Mouse (Mus musculus): ENCODE data around the gene Sardh. TPM values are rescaled to one million over a fixed set of nuclear protein-coding genes. Genes with fewer than 3 reads are reported as not detected.
A peak's percentile ranks its signal among the peaks of the same experiment; 100 is the strongest.

The Sardh gene
- polyA plus RNA-seq, 1 experiment from 2014 or later: 11.9 TPM

DNA sequence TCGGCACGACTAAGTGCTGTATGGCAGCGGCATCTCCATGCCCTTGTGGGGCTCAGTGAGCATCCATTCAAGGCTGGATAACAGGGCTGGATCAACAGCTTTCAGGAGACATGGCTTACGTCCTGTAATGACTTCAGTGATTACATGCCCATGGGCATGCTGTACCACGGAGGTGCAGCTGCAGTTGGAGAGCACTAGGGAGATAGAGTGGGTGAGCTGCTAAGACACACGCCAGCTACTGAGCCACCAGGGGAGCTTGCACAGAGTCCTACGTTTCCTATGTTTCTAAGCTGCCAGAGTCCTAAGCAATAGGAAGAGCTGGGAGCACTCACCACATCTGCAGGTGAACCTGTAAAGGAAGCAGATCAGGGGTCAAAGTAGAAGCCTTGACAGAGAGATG, 30.7 kb upstream of the Sardh start:
- no peak overlapping the region for H3K27ac ChIP-seq (ENCODE audit: low read length)
- H3K4me1 ChIP-seq (ENCODE audit: control insufficient read depth, insufficient read depth, low read length): no peaks in the 10 kb centered on the region
- 93% methylated on average over 7 of the region's 7 CpGs for WGBS

DNA sequence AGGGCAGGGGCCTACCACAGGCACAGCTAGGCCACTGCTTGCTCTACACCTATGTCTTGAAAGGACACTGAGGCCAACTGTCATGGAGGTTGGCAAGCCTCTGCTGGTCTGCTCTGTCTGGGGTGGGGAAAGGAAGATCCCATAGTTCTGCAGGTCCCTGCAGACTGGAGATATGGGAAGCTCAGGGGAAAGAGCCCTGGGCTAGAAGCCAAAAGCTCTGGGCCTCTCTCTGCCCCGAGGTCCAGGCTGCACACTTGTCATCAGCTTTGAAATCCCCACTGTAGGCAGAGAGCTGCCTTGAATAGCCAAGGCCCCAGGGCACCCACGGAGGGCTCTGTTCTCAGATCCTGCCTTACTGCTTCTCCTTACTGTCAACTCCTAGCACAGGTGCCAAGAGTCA, 20.2 kb upstream of the Sardh start:
- no peak for ATAC-seq (ENCODE audit: insufficient number of reproducible peaks, insufficient read depth, low FRiP score, low read depth)
- Histone ChIP-seq H3K4me2 (replicated peaks; ENCODE audit: low read depth, low read length) (no peak overlapping the region), H3K9ac (replicated peaks; ENCODE audit: low read depth, low read length) (no peak overlapping the region), H3K36me3 (ENCODE audit: control insufficient read depth, insufficient read depth, low read length) (peaks cover 63% of the 10 kb centered on the region), H3K27me3 (ENCODE audit: control insufficient read depth, insufficient read depth, low read length) (no peaks in the 10 kb centered on the region), H3K4me3 (ENCODE audit: low read depth, low read length) (no peak overlapping the region), H3K4me1 (ENCODE audit: control insufficient read depth, insufficient read depth, low read length) (no peaks in the 10 kb centered on the region), H3K27ac (ENCODE audit: low read length) (no peak overlapping the region), H3K9me3 (ENCODE audit: control insufficient read depth, low read depth, low read length) (no peaks in the 10 kb centered on the region)
- 89% methylated on average over 2 of the region's 2 CpGs for WGBS

More for the DNA sequence above, 30.7 kb upstream of the Sardh start:
- ATAC-seq (ENCODE audit: insufficient number of reproducible peaks, insufficient read depth, low FRiP score, low read depth): no peak
- Histone ChIP-seq H3K36me3 (ENCODE audit: control insufficient read depth, insufficient read depth, low read length) (peaks cover 31% of the 10 kb centered on the region; the same call in 1 of the 2 replicates), H3K9me3 (ENCODE audit: control insufficient read depth, low read depth, low read length) (no peaks in the 10 kb centered on the region), H3K27me3 (ENCODE audit: control insufficient read depth, insufficient read depth, low read length) (no peaks in the 10 kb centered on the region), H3K4me2 (replicated peaks; ENCODE audit: low read depth, low read length) (no peak overlapping the region), H3K4me3 (ENCODE audit: low read depth, low read length) (no peak overlapping the region), H3K9ac (replicated peaks; ENCODE audit: low read depth, low read length) (no peak overlapping the region)

DNA sequence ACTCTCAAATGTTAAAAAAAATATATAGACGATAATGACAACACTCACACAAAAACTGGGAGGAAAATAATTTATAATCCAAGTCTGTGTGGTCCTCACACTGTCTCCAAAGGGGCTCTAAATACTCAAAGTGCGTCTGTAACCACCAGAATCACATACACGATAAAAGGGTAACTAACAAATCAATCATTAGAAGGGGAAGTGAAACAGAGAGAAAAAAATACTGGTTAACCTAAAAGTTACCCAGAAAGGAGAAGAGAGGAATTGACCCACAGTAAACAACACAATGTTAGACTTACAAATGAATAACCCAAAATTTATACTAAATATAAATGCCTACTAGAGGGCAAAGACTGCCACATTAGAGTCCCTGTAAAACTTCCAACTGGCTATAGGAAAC, 17.7 kb upstream of the Sardh start:
- no peak overlapping the region for H3K4me3 ChIP-seq (ENCODE audit: low read depth, low read length)
- H3K4me2 ChIP-seq (replicated peaks; ENCODE audit: low read depth, low read length): no peak overlapping the region
- 74% methylated on average over 3 of the region's 3 CpGs for WGBS
- no peaks in the 10 kb centered on the region for H3K4me1 ChIP-seq (ENCODE audit: control insufficient read depth, insufficient read depth, low read length)
- no peak for ATAC-seq (ENCODE audit: insufficient number of reproducible peaks, insufficient read depth, low FRiP score, low read depth)
- no peaks in the 10 kb centered on the region for H3K27me3 ChIP-seq (ENCODE audit: control insufficient read depth, insufficient read depth, low read length)
- no peaks in the 10 kb centered on the region for H3K9me3 ChIP-seq (ENCODE audit: control insufficient read depth, low read depth, low read length)
- H3K27ac ChIP-seq (ENCODE audit: low read length): no peak overlapping the region
- no peak overlapping the region for H3K9ac ChIP-seq (replicated peaks; ENCODE audit: low read depth, low read length)
- H3K36me3 ChIP-seq (ENCODE audit: control insufficient read depth, insufficient read depth, low read length): peaks cover 56% of the 10 kb centered on the region

DNA sequence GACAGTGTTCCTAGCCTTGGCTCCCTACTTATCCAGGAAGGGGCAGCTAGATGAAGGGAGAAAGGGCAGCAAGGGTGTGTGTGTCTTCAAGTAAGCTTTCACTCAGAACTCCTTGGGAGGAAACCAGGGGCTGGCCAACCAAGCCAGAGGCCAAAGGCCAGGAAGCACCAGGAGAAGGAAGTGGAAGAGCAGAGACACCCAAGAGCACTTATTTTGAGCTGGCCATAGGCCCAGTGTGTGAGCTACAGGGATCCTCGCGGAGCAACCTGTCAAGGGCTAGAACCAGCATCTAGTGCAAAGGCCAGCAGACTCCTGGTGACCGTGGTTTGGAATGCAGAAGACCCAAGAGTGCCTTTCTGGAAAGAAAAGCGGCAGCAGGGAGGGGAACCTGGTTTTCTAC, 14.8 kb upstream of the Sardh start:
- Histone ChIP-seq H3K4me2 (replicated peaks; ENCODE audit: low read depth, low read length) (no peak overlapping the region), H3K36me3 (ENCODE audit: control insufficient read depth, insufficient read depth, low read length) (peaks cover 33% of the 10 kb centered on the region), H3K27me3 (ENCODE audit: control insufficient read depth, insufficient read depth, low read length) (no peaks in the 10 kb centered on the region), H3K4me1 (ENCODE audit: control insufficient read depth, insufficient read depth, low read length) (no peaks in the 10 kb centered on the region), H3K9me3 (ENCODE audit: control insufficient read depth, low read depth, low read length) (no peaks in the 10 kb centered on the region), H3K4me3 (ENCODE audit: low read depth, low read length) (no peak overlapping the region), H3K9ac (replicated peaks; ENCODE audit: low read depth, low read length) (no peak overlapping the region), H3K27ac (ENCODE audit: low read length) (no peak overlapping the region; the same call in 1 of the 2 replicates)
- WGBS: 81% methylated on average over 4 of the region's 4 CpGs
- ATAC-seq (ENCODE audit: insufficient number of reproducible peaks, insufficient read depth, low FRiP score, low read depth): no peak

DNA sequence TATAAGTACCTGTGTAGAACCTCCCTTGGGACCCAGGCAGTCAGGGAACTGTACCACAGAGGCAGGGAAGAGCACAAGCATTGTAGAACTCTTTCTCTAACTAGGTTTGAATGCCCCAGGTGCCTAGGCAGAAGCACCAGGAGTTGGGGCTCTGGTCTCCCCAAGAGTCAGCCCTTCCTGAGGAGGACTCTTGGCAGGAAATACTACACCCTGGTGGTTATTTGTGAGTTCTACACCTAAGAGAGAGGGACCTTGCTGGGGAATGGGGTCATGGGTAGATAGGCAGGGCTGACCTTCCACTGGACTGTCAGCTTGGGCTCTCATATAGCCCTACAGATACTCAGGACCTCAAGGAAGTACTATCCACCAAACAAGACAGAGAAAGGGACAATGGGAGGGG, 3.3 kb upstream of the Sardh start:
- H3K9me3 ChIP-seq (ENCODE audit: control insufficient read depth, low read depth, low read length): no peaks in the 10 kb centered on the region
- H3K4me3 ChIP-seq (ENCODE audit: low read depth, low read length): no peak overlapping the region
- H3K27me3 ChIP-seq (ENCODE audit: control insufficient read depth, insufficient read depth, low read length): no peaks in the 10 kb centered on the region
- no peak overlapping the region for H3K4me2 ChIP-seq (replicated peaks; ENCODE audit: low read depth, low read length)
- ATAC-seq (ENCODE audit: insufficient number of reproducible peaks, insufficient read depth, low FRiP score, low read depth): no peak
- H3K9ac ChIP-seq (replicated peaks; ENCODE audit: low read depth, low read length): no peak overlapping the region
- H3K27ac ChIP-seq (ENCODE audit: low read length): no peak overlapping the region
- H3K36me3 ChIP-seq (ENCODE audit: control insufficient read depth, insufficient read depth, low read length): no peaks in the 10 kb centered on the region
- H3K4me1 ChIP-seq (ENCODE audit: control insufficient read depth, insufficient read depth, low read length): peaks cover 12% of the 10 kb centered on the region

DNA sequence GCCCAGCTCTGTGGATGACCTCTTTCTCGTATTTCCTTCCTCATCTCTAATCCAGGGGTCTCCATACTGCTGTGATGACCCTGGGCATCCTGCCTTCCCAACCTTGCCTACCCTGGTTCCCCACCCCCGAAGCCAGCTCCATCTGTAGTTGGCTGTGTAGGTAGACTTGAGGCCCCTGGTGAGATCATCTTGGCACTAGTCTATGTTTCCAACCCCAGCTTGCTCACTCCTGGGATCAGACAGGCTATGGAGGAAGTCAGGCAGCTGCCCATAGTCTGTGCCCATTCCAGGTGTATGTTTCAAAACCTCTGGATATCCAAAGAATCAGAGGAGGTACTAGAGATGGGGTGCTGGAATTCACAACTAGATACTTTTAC, 662 bp downstream of the Sardh start:
- no peaks in the 10 kb centered on the region for H3K27me3 ChIP-seq (ENCODE audit: control insufficient read depth, insufficient read depth, low read length)
- no peak for ATAC-seq (ENCODE audit: insufficient number of reproducible peaks, insufficient read depth, low FRiP score, low read depth)
- no peak overlapping the region for H3K9ac ChIP-seq (replicated peaks; ENCODE audit: low read depth, low read length)
- H3K36me3 ChIP-seq (ENCODE audit: control insufficient read depth, insufficient read depth, low read length): no peaks in the 10 kb centered on the region
- WGBS: 37% methylated on average over 2 of the region's 2 CpGs
- H3K4me2 ChIP-seq (replicated peaks; ENCODE audit: low read depth, low read length): peak overlapping the region; percentile 38; the same call in 1 of the 2 replicates
- no peak overlapping the region for H3K4me3 ChIP-seq (ENCODE audit: low read depth, low read length)
- H3K27ac ChIP-seq (ENCODE audit: low read length): peak overlapping the region; percentile 75
- H3K4me1 ChIP-seq (ENCODE audit: control insufficient read depth, insufficient read depth, low read length): peaks cover 19% of the 10 kb centered on the region
- H3K9me3 ChIP-seq (ENCODE audit: control insufficient read depth, low read depth, low read length): no peaks in the 10 kb centered on the region

DNA sequence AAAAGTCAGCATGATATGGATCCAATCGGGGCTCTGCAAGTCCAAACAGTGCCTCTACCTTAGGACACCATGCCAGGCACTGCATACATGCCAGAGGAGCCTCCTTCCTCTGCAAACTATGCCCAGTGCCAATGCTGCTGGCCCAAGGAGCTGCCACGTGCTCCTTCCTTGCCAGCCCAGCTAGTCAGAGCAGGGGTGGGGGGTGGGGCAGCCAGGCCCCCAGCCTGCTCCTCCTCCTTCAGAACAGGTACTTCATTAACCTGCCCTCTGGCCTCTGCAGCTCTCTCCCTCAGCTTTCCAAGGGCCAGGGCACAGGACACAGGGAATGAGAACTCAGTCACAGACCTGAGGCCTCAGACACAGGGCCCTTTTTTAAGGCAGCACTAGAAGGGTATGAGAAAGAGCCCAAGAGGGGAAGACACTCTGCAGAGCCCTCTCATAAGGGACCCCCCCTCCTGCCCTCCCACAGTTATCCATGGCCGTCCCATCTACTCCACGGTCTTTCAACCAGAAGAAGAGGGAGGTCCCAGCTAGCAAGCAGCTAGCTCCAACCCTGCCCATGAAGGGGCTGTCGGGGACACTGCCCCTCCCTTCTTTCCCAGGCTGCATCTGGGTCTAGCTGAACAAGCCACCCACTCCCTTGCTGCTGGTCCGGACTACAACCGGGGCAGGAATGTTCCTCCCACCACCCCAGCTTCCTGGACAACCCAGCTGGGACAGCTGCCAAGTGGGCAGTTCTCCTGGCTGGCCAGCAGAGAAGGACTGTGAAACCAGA, 1.2 kb downstream of the Sardh start:
- H3K4me1 ChIP-seq (ENCODE audit: control insufficient read depth, insufficient read depth, low read length): peaks cover 19% of the 10 kb centered on the region
- peak; percentile 89 for ATAC-seq (ENCODE audit: insufficient number of reproducible peaks, insufficient read depth, low FRiP score, low read depth)
- no peaks in the 10 kb centered on the region for H3K27me3 ChIP-seq (ENCODE audit: control insufficient read depth, insufficient read depth, low read length)
- 14% methylated on average over 7 of the region's 7 CpGs for WGBS
- H3K4me3 ChIP-seq (ENCODE audit: low read depth, low read length): peak overlapping the region; percentile 16; the same call in 1 of the 2 replicates
- H3K36me3 ChIP-seq (ENCODE audit: control insufficient read depth, insufficient read depth, low read length): no peaks in the 10 kb centered on the region
- H3K9me3 ChIP-seq (ENCODE audit: control insufficient read depth, low read depth, low read length): no peaks in the 10 kb centered on the region
- peak overlapping the region; percentile 75 for H3K27ac ChIP-seq (ENCODE audit: low read length)
- H3K4me2 ChIP-seq (replicated peaks; ENCODE audit: low read depth, low read length): peak overlapping the region; percentile 38
- H3K9ac ChIP-seq (replicated peaks; ENCODE audit: low read depth, low read length): no peak overlapping the region

DNA sequence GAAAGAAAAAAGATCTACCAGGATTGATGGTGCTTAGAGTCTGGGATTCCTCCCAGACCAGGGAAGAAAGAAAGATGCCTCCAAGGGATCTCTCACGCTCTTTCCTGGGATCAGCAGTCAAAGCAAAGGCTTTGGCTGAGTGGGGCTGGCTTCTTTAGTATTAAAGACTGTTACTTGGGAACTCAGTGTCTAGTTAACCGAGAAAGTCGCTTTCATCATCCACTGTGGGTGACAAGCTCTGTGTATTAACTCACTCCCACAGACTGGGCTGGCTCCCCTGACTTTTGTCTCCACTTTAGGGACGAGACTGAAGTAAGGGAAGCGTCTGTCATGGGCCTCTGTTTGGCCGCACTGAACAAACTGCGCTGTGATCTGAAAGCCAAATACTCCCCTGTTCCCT, 2.2 kb downstream of the Sardh start:
- Histone ChIP-seq H3K36me3 (ENCODE audit: control insufficient read depth, insufficient read depth, low read length) (no peaks in the 10 kb centered on the region), H3K4me1 (ENCODE audit: control insufficient read depth, insufficient read depth, low read length) (peaks cover 19% of the 10 kb centered on the region), H3K9ac (replicated peaks; ENCODE audit: low read depth, low read length) (no peak overlapping the region), H3K27ac (ENCODE audit: low read length) (no peak overlapping the region), H3K4me2 (replicated peaks; ENCODE audit: low read depth, low read length) (peak overlapping the region; percentile 38), H3K9me3 (ENCODE audit: control insufficient read depth, low read depth, low read length) (no peaks in the 10 kb centered on the region), H3K27me3 (ENCODE audit: control insufficient read depth, insufficient read depth, low read length) (no peaks in the 10 kb centered on the region), H3K4me3 (ENCODE audit: low read depth, low read length) (no peak overlapping the region)
- WGBS: 49% methylated on average over 7 of the region's 7 CpGs
- ATAC-seq (ENCODE audit: insufficient number of reproducible peaks, insufficient read depth, low FRiP score, low read depth): no peak

DNA sequence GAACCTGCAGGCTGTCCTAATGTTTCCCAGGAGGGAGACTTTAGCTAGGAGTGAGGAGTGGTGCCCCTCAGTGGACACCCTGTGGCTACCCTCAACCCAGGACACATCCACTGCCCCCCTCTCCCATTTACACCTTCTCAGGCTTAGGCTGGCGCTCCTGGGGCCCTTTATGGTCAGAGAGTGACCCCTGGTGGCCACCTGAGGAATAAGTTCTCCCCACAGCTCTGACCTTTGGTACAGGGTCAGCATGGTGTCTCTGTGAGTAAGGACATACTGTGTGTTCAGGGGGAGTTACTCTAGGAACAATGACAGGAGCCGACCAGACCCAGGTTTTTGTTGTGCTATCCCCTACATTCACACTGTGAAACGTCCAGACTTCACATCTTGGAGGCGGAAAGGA, 10.8 kb downstream of the Sardh start:
- 32% methylated on average over 4 of the region's 4 CpGs for WGBS
- Histone ChIP-seq H3K9me3 (ENCODE audit: control insufficient read depth, low read depth, low read length) (no peaks in the 10 kb centered on the region), H3K27ac (ENCODE audit: low read length) (no peak overlapping the region), H3K27me3 (ENCODE audit: control insufficient read depth, insufficient read depth, low read length) (no peaks in the 10 kb centered on the region), H3K4me1 (ENCODE audit: control insufficient read depth, insufficient read depth, low read length) (no peaks in the 10 kb centered on the region), H3K4me2 (replicated peaks; ENCODE audit: low read depth, low read length) (no peak overlapping the region), H3K36me3 (ENCODE audit: control insufficient read depth, insufficient read depth, low read length) (no peaks in the 10 kb centered on the region), H3K4me3 (ENCODE audit: low read depth, low read length) (no peak overlapping the region), H3K9ac (replicated peaks; ENCODE audit: low read depth, low read length) (no peak overlapping the region)
- ATAC-seq (ENCODE audit: insufficient number of reproducible peaks, insufficient read depth, low FRiP score, low read depth): no peak

Measured in stomach, embryonic 14.5 days (tissue).